Comparison of ENCODE assay signal across 27 mouse cellular contexts in genomic region chr3:7713741-7714140, GRCm38 (mm10).
DNase-seq lines count a peak whose midpoint lies in the region; ATAC-seq and TF ChIP-seq lines count a peak whose summit lies in the region.
"Had no signal": no experiment of that assay in that cellular context is flagged by ENCODE, and none has a peak within 500 bp of the region (broad histone marks: within the 10 kb centered on the region; RNA-seq: fewer than 3 reads in every experiment).

No protein-coding gene starts in this region.

- H3K9me3 ChIP-seq in hindbrain, postnatal 0 days (ENCODE audit: low read length), result no peaks in the 10 kb centered on the region
- H3K9me3 ChIP-seq in hindbrain, embryonic 12.5 days (replicated peaks), result no peaks in the 10 kb centered on the region
- no peaks in the 10 kb centered on the region for H3K9me3 ChIP-seq in MEL (replicated peaks; ENCODE audit: insufficient read depth, low read length)
- H3K9me3 ChIP-seq: embryonic facial prominence, embryonic 13.5 days; forebrain, embryonic 10.5 days; forebrain, embryonic 13.5 days; G1E; heart, embryonic 10.5 days; heart, embryonic 13.5 days; hindbrain, embryonic 15.5 days; intestine, embryonic 15.5 days had no signal

- no peak for TF ChIP-seq EP300 in MEL (IDR thresholded peaks at IDR 0.05; ENCODE audit: low read depth in 1 of 2, low read length in 2 of 2)
- no peak for TF ChIP-seq EP300 in heart, adult 2 months (IDR thresholded peaks at IDR 0.05; ENCODE audit: insufficient read depth, low read depth, low read length)

- H3K4me1 ChIP-seq in hindbrain, postnatal 0 days (ENCODE audit: insufficient read depth, low read length), result no peaks in the 10 kb centered on the region
- H3K4me1 ChIP-seq in hindbrain, embryonic 12.5 days, result no peaks in the 10 kb centered on the region
- H3K4me1 ChIP-seq in MEL (ENCODE audit: control insufficient read depth in 1 of 2, insufficient read depth in 2 of 2, low read length in 2 of 2), result no peaks in the 10 kb centered on the region
- no peaks in the 10 kb centered on the region for H3K4me1 ChIP-seq in heart, adult 2 months (ENCODE audit: control insufficient read depth, insufficient read depth, low read length)
- H3K4me1 ChIP-seq: embryonic facial prominence, embryonic 13.5 days; forebrain, embryonic 10.5 days; forebrain, embryonic 13.5 days; heart, embryonic 10.5 days; heart, embryonic 13.5 days; hindbrain, embryonic 15.5 days; intestine, embryonic 15.5 days had no signal

- no peaks in the 10 kb centered on the region for H3K27me3 ChIP-seq in hindbrain, postnatal 0 days (ENCODE audit: insufficient read depth, low read length)
- H3K27me3 ChIP-seq in hindbrain, embryonic 12.5 days, result no peaks in the 10 kb centered on the region
- H3K27me3 ChIP-seq in MEL (ENCODE audit: control insufficient read depth in 1 of 2, insufficient read depth in 2 of 2, low read length in 2 of 2), result no peaks in the 10 kb centered on the region
- no peaks in the 10 kb centered on the region for H3K27me3 ChIP-seq in heart, adult 2 months (ENCODE audit: control insufficient read depth, insufficient read depth, low read length)
- H3K27me3 ChIP-seq: embryonic facial prominence, embryonic 13.5 days; forebrain, embryonic 13.5 days; heart, embryonic 13.5 days; hindbrain, embryonic 15.5 days; intestine, embryonic 15.5 days had no signal

- DNase-seq in hindbrain, postnatal 0 days (ENCODE audit: low spot score), result peak; percentile 2
- DNase-seq in layer of hippocampus, adult 9-11 months, result peak; percentile 9
- DNase-seq in layer of hippocampus, adult 9-10 months (ENCODE audit: low spot score), result no peak
- no peak for DNase-seq in MEL (ENCODE audit: low read depth, low spot score)
- no peak for DNase-seq in right cerebral cortex, postnatal 4 days
- DNase-seq in heart, adult 2 months, result no peak
- DNase-seq: adrenal gland, adult 2 months; adrenal gland, postnatal 14 days; cerebellum, adult 11 months; cerebellum, adult 2 months; cerebellum, adult 9-11 months; cerebellum, postnatal 25 days; gastrocnemius, postnatal 25 days; heart, adult 18-20 months; heart, postnatal 14 days; heart, postnatal 4 days; kidney, adult 11 months had no signal

- H3K4me3 ChIP-seq in hindbrain, postnatal 0 days (ENCODE audit: low read length), result no peak overlapping the region
- H3K4me3 ChIP-seq in hindbrain, embryonic 12.5 days, result no peak overlapping the region
- no peak overlapping the region for H3K4me3 ChIP-seq in MEL (ENCODE audit: control insufficient read depth in 1 of 2, insufficient read depth in 1 of 2, low read depth in 2 of 2, low read length in 2 of 2)
- no peak overlapping the region for H3K4me3 ChIP-seq in heart, adult 2 months
- H3K4me3 ChIP-seq: embryonic facial prominence, embryonic 13.5 days; forebrain, embryonic 10.5 days; forebrain, embryonic 13.5 days; heart, embryonic 10.5 days; heart, embryonic 13.5 days; hindbrain, embryonic 15.5 days; intestine, embryonic 15.5 days had no signal

- TF ChIP-seq POLR2A in MEL (IDR thresholded peaks at IDR 0.05; ENCODE audit: control insufficient read depth in 1 of 2, insufficient read depth in 1 of 2, low read depth in 1 of 2, low read length in 2 of 2, poor library complexity in 1 of 2), result no peak
- no peak for TF ChIP-seq POLR2A in heart, adult 2 months (IDR thresholded peaks at IDR 0.05; ENCODE audit: insufficient read depth, low read depth, low read length)

- TF ChIP-seq RAD21 in MEL (IDR thresholded peaks at IDR 0.05; ENCODE audit: low read depth, low read length), result no peak

- 85% methylated on average over 2 of the region's 2 CpGs for WGBS in hindbrain, postnatal 0 days
- WGBS in hindbrain, embryonic 12.5 days, result 87% methylated on average over 2 of the region's 2 CpGs
- 81% methylated on average over 2 of the region's 2 CpGs for WGBS in heart, adult 2 months

- no peak for ATAC-seq in hindbrain, postnatal 0 days
- no peak for ATAC-seq in hindbrain, embryonic 12.5 days (ENCODE audit: low FRiP score)
- ATAC-seq: CD4-positive, CD25-positive, alpha-beta regulatory T cell, adult 4 months; forebrain, embryonic 13.5 days; intestine, embryonic 15.5 days had no signal

- H3K36me3 ChIP-seq in hindbrain, postnatal 0 days (ENCODE audit: insufficient read depth, low read length), result no peaks in the 10 kb centered on the region
- no peaks in the 10 kb centered on the region for H3K36me3 ChIP-seq in hindbrain, embryonic 12.5 days
- H3K36me3 ChIP-seq in MEL (ENCODE audit: control insufficient read depth in 1 of 2, insufficient read depth in 2 of 2, low read length in 2 of 2), result no peaks in the 10 kb centered on the region
- H3K36me3 ChIP-seq in heart, adult 2 months (ENCODE audit: control insufficient read depth, insufficient read depth, low read length), result no peaks in the 10 kb centered on the region
- H3K36me3 ChIP-seq: embryonic facial prominence, embryonic 13.5 days; forebrain, embryonic 10.5 days; G1E; heart, embryonic 10.5 days; heart, embryonic 13.5 days; hindbrain, embryonic 15.5 days; intestine, embryonic 15.5 days had no signal

- H3K9ac ChIP-seq in hindbrain, postnatal 0 days (replicated peaks; ENCODE audit: low read length), result no peak overlapping the region
- H3K9ac ChIP-seq in hindbrain, embryonic 12.5 days, result no peak overlapping the region
- H3K9ac ChIP-seq in MEL (ENCODE audit: control insufficient read depth, low read depth, low read length, poor library complexity, severe bottlenecking), result no peak overlapping the region
- H3K9ac ChIP-seq in heart, adult 2 months (ENCODE audit: low read depth, low read length), result no peak overlapping the region
- H3K9ac ChIP-seq: embryonic facial prominence, embryonic 13.5 days; forebrain, embryonic 13.5 days; heart, embryonic 13.5 days; hindbrain, embryonic 15.5 days; intestine, embryonic 15.5 days had no signal

- H3K79me2 ChIP-seq in MEL (ENCODE audit: control insufficient read depth, insufficient read depth, low read length, poor library complexity), result no peaks in the 10 kb centered on the region
- H3K79me2 ChIP-seq in heart, adult 2 months (replicated peaks; ENCODE audit: control insufficient read depth, insufficient read depth, low read length), result no peaks in the 10 kb centered on the region

- no peak for TF ChIP-seq CTCF in hindbrain, postnatal 0 days (IDR thresholded peaks at IDR 0.05; ENCODE audit: low read depth)
- TF ChIP-seq CTCF in MEL (IDR thresholded peaks at IDR 0.05 in 2 of 3, conservative IDR thresholded peaks at IDR 0.05 in 1 of 3; ENCODE audit: control insufficient read depth in 1 of 3, insufficient read depth in 1 of 3, low read depth in 2 of 3, low read length in 3 of 3, poor library complexity in 1 of 3, severe bottlenecking in 1 of 3), result no peak
- no peak for TF ChIP-seq CTCF in heart, adult 2 months (IDR thresholded peaks at IDR 0.05)

- intact Hi-C loops in heart, adult 2 months (cut with DNase I), result no loop called here

- no peak overlapping the region for H3K27ac ChIP-seq in hindbrain, postnatal 0 days
- no peak overlapping the region for H3K27ac ChIP-seq in hindbrain, embryonic 12.5 days
- H3K27ac ChIP-seq in MEL (ENCODE audit: control insufficient read depth, low read depth, low read length), result no peak overlapping the region
- H3K27ac ChIP-seq in heart, adult 2 months, result no peak overlapping the region
- H3K27ac ChIP-seq: embryonic facial prominence, embryonic 13.5 days; forebrain, embryonic 10.5 days; forebrain, embryonic 13.5 days; heart, embryonic 10.5 days; heart, embryonic 13.5 days; hindbrain, embryonic 15.5 days; intestine, embryonic 15.5 days had no signal

- H3K4me2 ChIP-seq in hindbrain, postnatal 0 days (ENCODE audit: low read depth, low read length), result no peak overlapping the region
- H3K4me2 ChIP-seq in hindbrain, embryonic 12.5 days (replicated peaks), result no peak overlapping the region
- H3K4me2 ChIP-seq: embryonic facial prominence, embryonic 13.5 days; forebrain, embryonic 13.5 days; heart, embryonic 13.5 days; hindbrain, embryonic 15.5 days; intestine, embryonic 15.5 days had no signal

TF ChIP-seq in MEL, 35 proteins besides CTCF, POLR2A, EP300 and RAD21:
- TF ChIP-seq MAFK (IDR thresholded peaks at IDR 0.05; ENCODE audit: borderline replicate concordance, low read depth, low read length) (peak; percentile 50; the same call in 1 of the 2 replicates), SMC3 (IDR thresholded peaks at IDR 0.05; ENCODE audit: low read depth, low read length) (no peak), MAX (IDR thresholded peaks at IDR 0.05; ENCODE audit: low read length) (no peak), MXI1 (IDR thresholded peaks at IDR 0.05; ENCODE audit: low read depth, low read length) (no peak)
TF ChIP-seq in MEL: peak in this region for 1.

Comparison
In these comparisons a context has a peak if more than half of its experiments do, and no peak if none do; other contexts are left out.
1. DNase-seq: peak in hindbrain, postnatal 0 days (single experiment) and layer of hippocampus, adult 9-11 months (single experiment); none in layer of hippocampus, adult 9-10 months (single experiment), MEL (single experiment), right cerebral cortex, postnatal 4 days (single experiment) and heart, adult 2 months (0 of 2).